22 mouse cellular contexts compared by ENCODE assay signal in the genomic region with DNA sequence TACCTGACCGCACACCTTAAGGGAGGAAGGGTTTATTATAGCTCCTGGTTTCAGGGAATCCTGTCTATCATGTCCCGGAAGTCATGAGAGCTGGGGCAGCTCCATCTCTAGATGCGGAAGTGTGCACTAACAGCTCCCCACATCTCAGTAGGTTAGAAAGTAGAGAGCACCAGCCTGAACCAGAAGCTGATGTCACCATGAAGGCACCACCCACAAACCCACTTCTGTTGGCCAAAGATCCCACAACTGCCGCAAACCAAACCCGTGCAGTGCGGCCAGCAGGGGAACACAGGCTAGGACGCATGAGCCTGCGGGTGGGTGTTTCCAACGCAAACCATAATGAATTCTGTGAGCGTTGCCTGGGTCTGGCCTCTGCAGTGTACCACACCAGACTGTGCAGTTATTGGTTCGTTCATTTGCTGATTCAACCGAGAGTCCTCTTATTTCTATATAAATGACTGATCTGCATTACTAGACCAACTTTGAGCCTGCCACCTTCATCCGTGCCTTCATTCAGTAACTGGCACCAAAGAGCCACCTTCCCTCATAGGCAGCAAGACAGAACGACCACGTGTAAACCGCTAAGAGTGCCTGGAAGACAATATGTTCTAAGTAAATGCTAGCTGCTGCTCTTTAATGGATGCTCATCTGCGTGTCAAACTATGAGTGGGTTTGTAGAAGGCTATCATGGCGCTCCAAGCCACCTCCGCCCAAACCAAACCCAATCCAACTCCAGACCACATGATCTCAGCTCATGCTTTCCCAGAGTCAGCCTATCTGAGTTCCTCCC.
"Had no signal": no experiment of that assay in that cellular context is flagged by ENCODE, and none has a peak within 500 bp of the region (broad histone marks: within the 10 kb centered on the region; RNA-seq: fewer than 3 reads in every experiment).

No protein-coding gene starts in this region.

- H3K4me1 ChIP-seq: heart, embryonic 12.5 days; hindbrain, embryonic 12.5 days; intestine, embryonic 15.5 days; liver, embryonic 12.5 days had no signal

- DNase-seq: gastrocnemius, adult 2 months; gastrocnemius, postnatal 10 days; gastrocnemius, postnatal 25 days; heart, postnatal 10 days; heart, postnatal 4 days; kidney, adult 18-20 months; kidney, adult 8-10 months; kidney, postnatal 10 days; kidney, postnatal 25 days; kidney, postnatal 4 days had no signal

- ATAC-seq: hindbrain, embryonic 16.5 days; inflammation-experienced regulatory T-cells, adult 6 months; intestine, embryonic 15.5 days; intestine, postnatal 0 days; liver, embryonic 12.5 days had no signal

- H3K4me2 ChIP-seq: heart, embryonic 12.5 days; hindbrain, embryonic 12.5 days; hindbrain, embryonic 14.5 days; intestine, embryonic 15.5 days; liver, embryonic 12.5 days had no signal

- H3K27ac ChIP-seq: gastrocnemius, adult 2 months; hindbrain, embryonic 10.5 days; hindbrain, embryonic 12.5 days; hindbrain, embryonic 14.5 days; intestine, embryonic 15.5 days; layer of hippocampus, adult 2 months; left cerebral cortex, adult 2 months; liver, embryonic 12.5 days; liver, embryonic 14.5 days had no signal

- H3K4me3 ChIP-seq: gastrocnemius, adult 2 months; heart, embryonic 12.5 days; hindbrain, embryonic 10.5 days; hindbrain, embryonic 12.5 days; intestine, embryonic 15.5 days; layer of hippocampus, adult 2 months; left cerebral cortex, adult 2 months; liver, embryonic 12.5 days had no signal

- H3K36me3 ChIP-seq: heart, embryonic 12.5 days; hindbrain, embryonic 10.5 days; hindbrain, embryonic 12.5 days; intestine, embryonic 15.5 days; liver, embryonic 12.5 days had no signal

- H3K9ac ChIP-seq: heart, embryonic 12.5 days; hindbrain, embryonic 12.5 days; hindbrain, embryonic 14.5 days; intestine, embryonic 15.5 days; liver, embryonic 12.5 days; liver, embryonic 14.5 days had no signal

- H3K27me3 ChIP-seq: heart, embryonic 12.5 days; hindbrain, embryonic 12.5 days; intestine, embryonic 15.5 days; liver, embryonic 12.5 days had no signal

- H3K9me3 ChIP-seq: heart, embryonic 12.5 days; hindbrain, embryonic 10.5 days; hindbrain, embryonic 12.5 days; intestine, embryonic 15.5 days; liver, embryonic 12.5 days had no signal
